Mouse (Mus musculus): Measurements from ENCODE around the gene Arhgap15. TPM values are rescaled to one million over a fixed set of nuclear protein-coding genes. Genes with fewer than 3 reads are reported as not detected.

The Arhgap15 gene
- total and polyA plus RNA-seq, 3 experiments = 1.5 to 2.8 TPM; not detected in 1

GRCm38 (mm10) chr2:44044634-44045033, 296.0 kb downstream of the Arhgap15 start:
- no peak for DNase-seq (ENCODE audit: low read depth, low spot score)
- H3K79me2 ChIP-seq (ENCODE audit: control insufficient read depth, insufficient read depth, low read length, poor library complexity) = no peaks in the 10 kb centered on the region
- TF ChIP-seq ZKSCAN1 (IDR thresholded peaks at IDR 0.05; ENCODE audit: low read depth, low read length) = no peak
- TF ChIP-seq NELFE (IDR thresholded peaks at IDR 0.05; ENCODE audit: low read depth, low read length) = no peak
- no peak overlapping the region for H3K27ac ChIP-seq (ENCODE audit: control insufficient read depth, low read depth, low read length)
- peaks cover 0 to 12% of the 10 kb centered on the region in 2 experiments; a peak in 2 of 4 replicates for H3K36me3 ChIP-seq (ENCODE audit: control insufficient read depth in 1 of 2, insufficient read depth in 2 of 2, low read length in 2 of 2)
- no peak overlapping the region for H3K9ac ChIP-seq (ENCODE audit: control insufficient read depth, low read depth, low read length, poor library complexity, severe bottlenecking)
- no peaks in the 10 kb centered on the region for H3K9me3 ChIP-seq (replicated peaks; ENCODE audit: insufficient read depth, low read length)
- peaks cover 5 to 12% of the 10 kb centered on the region in 2 experiments for H3K4me1 ChIP-seq (ENCODE audit: control insufficient read depth in 1 of 2, insufficient read depth in 2 of 2, low read length in 2 of 2)
- H3K4me3 ChIP-seq (ENCODE audit: control insufficient read depth in 1 of 2, insufficient read depth in 1 of 2, low read depth in 2 of 2, low read length in 2 of 2) = no peak overlapping the region
- no peaks in the 10 kb centered on the region for H3K27me3 ChIP-seq (ENCODE audit: control insufficient read depth in 1 of 2, insufficient read depth in 2 of 2, low read length in 2 of 2)

- H3K4me3 ChIP-seq (ENCODE audit: control insufficient read depth in 1 of 2, insufficient read depth in 1 of 2, low read depth in 2 of 2, low read length in 2 of 2) = no peak overlapping the region
- TF ChIP-seq ETS1 (IDR thresholded peaks at IDR 0.05; ENCODE audit: low read depth, low read length) = no peak
- H3K79me2 ChIP-seq (ENCODE audit: control insufficient read depth, insufficient read depth, low read length, poor library complexity) = no peaks in the 10 kb centered on the region
- DNase-seq (ENCODE audit: low read depth, low spot score) = no peak
- no peak overlapping the region for H3K9ac ChIP-seq (ENCODE audit: control insufficient read depth, low read depth, low read length, poor library complexity, severe bottlenecking)
- H3K4me1 ChIP-seq (ENCODE audit: control insufficient read depth in 1 of 2, insufficient read depth in 2 of 2, low read length in 2 of 2) = peaks cover 0 to 9% of the 10 kb centered on the region in 2 experiments
- no peaks in the 10 kb centered on the region for H3K9me3 ChIP-seq (replicated peaks; ENCODE audit: insufficient read depth, low read length)
- H3K27ac ChIP-seq (ENCODE audit: control insufficient read depth, low read depth, low read length) = no peak overlapping the region
- no peaks in the 10 kb centered on the region for H3K27me3 ChIP-seq (ENCODE audit: control insufficient read depth in 1 of 2, insufficient read depth in 2 of 2, low read length in 2 of 2)
- H3K36me3 ChIP-seq (ENCODE audit: control insufficient read depth in 1 of 2, insufficient read depth in 2 of 2, low read length in 2 of 2) = peaks cover 0 to 7% of the 10 kb centered on the region in 2 experiments; a peak in 2 of 4 replicates
Measured at GRCm38 (mm10) chr2:44045231-44045630, 296.6 kb downstream of the Arhgap15 start.

- H3K4me3 ChIP-seq (ENCODE audit: control insufficient read depth in 1 of 2, insufficient read depth in 1 of 2, low read depth in 2 of 2, low read length in 2 of 2) = no peak overlapping the region
- no peaks in the 10 kb centered on the region for H3K79me2 ChIP-seq (ENCODE audit: control insufficient read depth, insufficient read depth, low read length, poor library complexity)
- peaks cover 0 to 8% of the 10 kb centered on the region in 2 experiments; a peak in 2 of 4 replicates for H3K36me3 ChIP-seq (ENCODE audit: control insufficient read depth in 1 of 2, insufficient read depth in 2 of 2, low read length in 2 of 2)
- TF ChIP-seq MYC (IDR thresholded peaks at IDR 0.05; ENCODE audit: low read depth, low read length) (no peak), TCF12 (IDR thresholded peaks at IDR 0.05; ENCODE audit: low read depth, low read length) (no peak), NRF1 (IDR thresholded peaks at IDR 0.05; ENCODE audit: insufficient read depth, low read depth, low read length, poor library complexity, severe bottlenecking) (no peak), UBTF (IDR thresholded peaks at IDR 0.05; ENCODE audit: borderline replicate concordance, insufficient read depth, low read depth, low read length) (no peak), CTCF (IDR thresholded peaks at IDR 0.05 in 2 of 3, conservative IDR thresholded peaks at IDR 0.05 in 1 of 3; ENCODE audit: control insufficient read depth in 1 of 3, insufficient read depth in 1 of 3, low read depth in 2 of 3, low read length in 3 of 3, poor library complexity in 1 of 3, severe bottlenecking in 1 of 3) (no peak), POLR2A (IDR thresholded peaks at IDR 0.05; ENCODE audit: control insufficient read depth in 1 of 2, insufficient read depth in 1 of 2, low read depth in 1 of 2, low read length in 2 of 2, poor library complexity in 1 of 2) (no peak), ELF1 (IDR thresholded peaks at IDR 0.05; ENCODE audit: low read depth, low read length) (no peak), HCFC1 (IDR thresholded peaks at IDR 0.05; ENCODE audit: low read depth, low read length) (no peak), MAX (IDR thresholded peaks at IDR 0.05; ENCODE audit: low read length) (no peak)
- H3K9ac ChIP-seq (ENCODE audit: control insufficient read depth, low read depth, low read length, poor library complexity, severe bottlenecking) = no peak overlapping the region
- no peaks in the 10 kb centered on the region for H3K27me3 ChIP-seq (ENCODE audit: control insufficient read depth in 1 of 2, insufficient read depth in 2 of 2, low read length in 2 of 2)
- H3K4me1 ChIP-seq (ENCODE audit: control insufficient read depth in 1 of 2, insufficient read depth in 2 of 2, low read length in 2 of 2) = peaks cover 3 to 6% of the 10 kb centered on the region in 2 experiments
- no peak for DNase-seq (ENCODE audit: low read depth, low spot score)
- no peaks in the 10 kb centered on the region for H3K9me3 ChIP-seq (replicated peaks; ENCODE audit: insufficient read depth, low read length)
- H3K27ac ChIP-seq (ENCODE audit: control insufficient read depth, low read depth, low read length) = no peak overlapping the region
Measured at GRCm38 (mm10) chr2:44060306-44060705, 311.7 kb downstream of the Arhgap15 start.
